Mouse (Mus musculus) ovary, postnatal 10 days (tissue): ENCODE data around the gene Fkbp4.

ENCODE experiments used
- DNase-seq: peaks from one replicate; pipeline ENCODE4 v3.0.0; 2022; ENCODE audit warnings: low spot score

Gene Fkbp4

DNA sequence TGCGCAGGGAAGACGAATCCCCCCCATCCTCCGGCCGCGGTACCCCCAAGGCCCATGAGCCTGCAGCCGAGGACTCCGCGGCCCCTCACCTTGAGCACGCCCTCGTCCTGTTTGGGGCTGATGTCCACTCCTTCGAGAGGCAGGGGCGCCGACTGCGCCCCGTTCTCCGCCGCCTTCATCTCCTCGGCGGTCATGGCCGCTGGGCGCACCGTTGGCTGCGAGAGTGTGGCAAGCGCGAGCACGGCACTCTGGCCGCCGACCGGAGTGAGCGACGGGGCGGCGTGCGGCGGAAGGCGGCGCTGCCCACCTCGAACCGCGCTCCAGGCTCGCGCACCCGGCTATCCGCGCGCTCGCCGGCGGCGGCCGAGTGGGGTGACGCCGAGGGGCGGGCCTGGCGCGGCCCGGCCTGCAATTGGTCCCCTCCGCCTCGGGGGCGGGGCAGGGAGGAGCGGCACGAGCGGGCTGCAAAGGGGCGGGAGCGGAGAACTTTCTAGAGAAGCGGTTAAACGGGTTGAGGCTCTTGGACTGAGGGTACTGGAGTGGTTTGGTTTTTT is at the start of gene Fkbp4:
Fkbp4 (minus strand) TSS at position 361 of the 554 bp plus-strand sequence.
- peak; percentile 78 for DNase-seq

DNA sequence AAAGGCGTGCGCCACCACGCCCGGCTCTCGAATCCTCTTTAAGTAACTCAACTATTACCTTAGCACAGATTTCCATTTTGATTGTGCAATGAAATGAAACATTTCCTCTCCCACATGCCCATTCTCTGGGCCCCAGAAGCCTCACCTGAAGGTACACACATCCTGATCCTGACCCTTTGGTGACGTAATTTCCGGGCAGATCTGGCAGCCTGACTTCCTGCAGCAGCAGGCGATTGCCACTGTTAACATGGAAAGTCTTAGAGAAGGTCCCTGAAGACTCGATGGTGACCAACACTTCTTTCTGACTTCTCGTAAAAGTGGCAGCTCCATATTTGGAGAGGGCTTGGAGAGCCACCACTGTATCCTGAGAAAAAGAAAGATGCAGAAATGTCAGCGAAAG is 49.3 kb upstream of the Fkbp4 start:
- no peak for DNase-seq

DNA sequence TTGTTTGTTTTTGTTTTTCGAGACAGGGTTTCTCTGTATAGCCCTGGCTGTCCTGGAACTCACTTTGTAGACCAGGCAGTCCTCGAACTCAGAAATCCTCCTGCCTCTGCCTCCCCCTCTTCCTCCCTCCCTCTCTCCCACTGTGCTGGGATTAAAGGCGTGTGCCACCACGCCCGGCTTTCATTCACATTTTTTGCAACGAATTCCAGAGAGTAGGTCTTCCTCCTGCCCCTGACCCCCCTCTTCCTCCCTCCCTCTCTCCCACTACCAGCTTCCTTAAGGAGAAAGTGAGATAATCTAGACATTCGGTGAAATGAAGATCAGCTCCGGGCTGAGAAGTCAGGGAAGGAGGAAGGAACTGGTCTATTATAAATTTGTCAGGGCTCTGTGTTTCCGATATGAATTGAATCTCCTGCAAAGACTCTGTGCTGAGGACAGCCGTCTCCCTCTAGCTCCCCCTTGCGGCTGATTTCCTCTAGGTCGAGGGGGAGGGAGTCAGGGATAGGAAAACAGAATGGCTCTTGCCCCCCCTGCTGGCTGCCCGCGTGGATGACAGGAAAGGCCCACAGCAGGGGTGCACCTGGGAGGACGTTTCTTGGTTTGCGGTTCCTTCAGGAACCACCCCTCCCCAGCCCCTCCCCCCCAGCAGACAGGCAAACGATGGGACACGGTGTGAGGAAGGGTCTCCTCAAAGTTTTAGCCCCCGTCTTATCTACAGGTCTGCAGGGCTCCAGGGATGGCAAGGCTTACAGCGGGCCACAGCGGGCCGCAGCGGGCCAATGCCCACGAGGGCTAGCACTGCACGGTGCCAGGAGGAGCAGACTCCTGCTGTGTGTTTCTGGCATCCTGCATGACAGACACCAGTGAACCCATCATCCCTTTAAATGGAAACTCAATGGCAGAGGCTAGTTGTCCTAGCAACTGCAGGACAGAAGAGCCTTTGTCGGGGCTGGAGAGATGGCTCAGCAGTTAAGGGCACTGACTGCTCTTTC is 41.3 kb upstream of the Fkbp4 start:
- peak; percentile 97 for DNase-seq

DNA sequence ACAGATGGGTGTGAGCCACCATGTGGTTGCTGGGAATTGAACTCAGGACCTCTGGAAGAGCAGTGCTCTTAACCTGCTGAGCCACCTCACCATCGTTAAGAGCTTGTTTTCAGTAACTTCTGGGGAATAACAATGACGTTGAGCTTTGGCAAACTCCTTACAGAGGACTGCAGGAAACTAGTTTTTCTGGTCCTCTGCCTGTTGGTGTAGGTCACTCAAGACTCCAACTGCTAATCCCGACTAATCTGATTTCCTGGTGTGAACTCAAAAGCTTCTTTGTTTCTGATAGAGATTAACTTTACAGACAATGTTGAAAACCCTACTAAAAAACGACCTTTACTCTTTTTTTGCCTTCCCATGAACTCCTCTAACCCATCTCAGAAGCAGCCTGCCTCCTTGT is 39.0 kb upstream of the Fkbp4 start:
- no peak for DNase-seq

GRCm38 (mm10) chr6:128474112-128474511 is 35.6 kb upstream of the Fkbp4 start:
- DNase-seq: no peak

DNA sequence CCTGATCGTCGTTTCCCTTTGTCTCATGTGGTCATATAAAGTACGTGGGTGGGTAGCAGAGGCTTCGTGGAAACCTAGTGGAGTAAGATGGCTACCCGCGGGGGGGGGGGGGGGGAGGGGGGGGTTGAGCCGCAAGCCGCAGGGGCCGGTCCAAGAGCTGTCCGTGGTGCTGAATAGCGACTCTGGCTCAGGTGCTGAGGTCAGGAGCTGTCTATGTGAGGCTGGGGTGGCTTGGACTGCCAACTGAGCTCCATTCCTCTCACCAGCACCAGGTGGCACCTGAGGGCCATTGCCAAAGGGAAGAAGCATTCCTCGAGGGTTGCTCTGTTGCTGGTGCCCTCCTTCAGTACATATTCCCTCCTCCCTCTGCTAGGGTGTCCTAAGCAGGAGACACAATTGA is 31.0 kb upstream of the Fkbp4 start:
- no peak for DNase-seq

DNA sequence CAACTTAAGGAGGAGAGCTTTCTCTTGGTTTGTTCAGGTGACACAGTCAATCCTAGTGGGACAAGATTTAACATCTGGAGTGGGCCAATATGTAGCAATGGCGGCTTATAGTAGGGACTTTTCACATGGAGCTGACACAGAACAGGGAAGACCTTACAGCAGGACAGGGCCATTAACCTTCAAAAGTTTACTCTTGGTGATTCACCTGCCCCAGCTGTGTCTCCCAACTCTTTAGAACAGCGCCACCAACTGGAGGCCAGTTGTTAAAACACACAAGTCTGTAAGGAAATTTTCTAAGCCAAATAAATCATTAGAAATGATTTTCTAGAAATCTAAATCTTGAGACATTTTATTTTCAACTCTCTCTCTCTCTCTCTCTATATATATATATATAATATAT is 28.8 kb upstream of the Fkbp4 start:
- no peak for DNase-seq

- no peak for DNase-seq
These were observed 28.1 kb upstream of the Fkbp4 start for GRCm38 (mm10) chr6:128466563-128466962.

GRCm38 (mm10) chr6:128466043-128466442 is 27.6 kb upstream of the Fkbp4 start:
- no peak for DNase-seq

DNA sequence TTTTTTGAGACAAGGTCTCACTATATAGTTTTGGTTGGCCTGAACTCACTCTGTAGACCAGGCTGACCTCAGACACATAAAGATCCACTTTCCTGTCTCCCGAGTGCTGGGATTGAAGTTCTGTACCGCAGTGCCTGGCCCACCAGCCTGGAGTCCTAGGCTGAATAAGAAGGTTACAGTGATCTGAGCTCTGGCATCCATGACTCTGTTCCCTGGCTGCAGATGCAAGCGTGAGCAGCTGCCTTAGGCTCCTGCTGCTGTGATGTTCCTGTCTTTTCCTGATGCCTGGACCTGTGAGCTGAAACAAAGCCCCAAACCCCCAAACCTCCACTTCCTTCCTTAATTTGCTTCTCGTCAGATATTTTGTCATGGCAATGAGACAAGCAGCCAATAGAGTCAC is 26.5 kb upstream of the Fkbp4 start:
- DNase-seq: no peak

GRCm38 (mm10) chr6:128461606-128462005 is 23.1 kb upstream of the Fkbp4 start:
- no peak for DNase-seq

GRCm38 (mm10) chr6:128460729-128461503 is 22.4 kb upstream of the Fkbp4 start:
- DNase-seq: no peak

DNA sequence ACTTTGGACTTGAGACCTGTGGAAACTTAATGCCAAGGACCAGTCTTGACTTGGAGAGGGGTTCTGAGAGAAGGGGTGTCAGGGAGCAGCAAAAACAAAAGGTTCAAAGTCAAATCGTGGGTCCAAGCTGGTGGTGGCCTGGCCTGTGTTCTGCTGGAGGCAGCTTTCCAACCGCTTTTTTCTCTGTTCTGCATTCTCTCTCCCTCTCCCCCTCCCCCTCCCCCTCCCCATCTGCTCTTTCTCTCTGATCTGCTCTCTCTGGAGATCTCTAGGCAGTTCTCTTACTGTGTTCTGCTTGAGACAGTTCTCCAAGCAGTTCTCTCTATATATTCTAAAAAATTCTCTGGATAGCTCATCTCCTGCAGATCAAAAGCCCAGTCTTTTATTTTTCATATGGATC is 21.8 kb upstream of the Fkbp4 start:
- DNase-seq: no peak

GRCm38 (mm10) chr6:128457186-128457585 is 18.7 kb upstream of the Fkbp4 start:
- DNase-seq: no peak

- DNase-seq: no peak
These were observed 17.5 kb upstream of the Fkbp4 start for GRCm38 (mm10) chr6:128455835-128456605.

- DNase-seq: no peak
These were observed 8.6 kb upstream of the Fkbp4 start for GRCm38 (mm10) chr6:128447063-128447462.

DNA sequence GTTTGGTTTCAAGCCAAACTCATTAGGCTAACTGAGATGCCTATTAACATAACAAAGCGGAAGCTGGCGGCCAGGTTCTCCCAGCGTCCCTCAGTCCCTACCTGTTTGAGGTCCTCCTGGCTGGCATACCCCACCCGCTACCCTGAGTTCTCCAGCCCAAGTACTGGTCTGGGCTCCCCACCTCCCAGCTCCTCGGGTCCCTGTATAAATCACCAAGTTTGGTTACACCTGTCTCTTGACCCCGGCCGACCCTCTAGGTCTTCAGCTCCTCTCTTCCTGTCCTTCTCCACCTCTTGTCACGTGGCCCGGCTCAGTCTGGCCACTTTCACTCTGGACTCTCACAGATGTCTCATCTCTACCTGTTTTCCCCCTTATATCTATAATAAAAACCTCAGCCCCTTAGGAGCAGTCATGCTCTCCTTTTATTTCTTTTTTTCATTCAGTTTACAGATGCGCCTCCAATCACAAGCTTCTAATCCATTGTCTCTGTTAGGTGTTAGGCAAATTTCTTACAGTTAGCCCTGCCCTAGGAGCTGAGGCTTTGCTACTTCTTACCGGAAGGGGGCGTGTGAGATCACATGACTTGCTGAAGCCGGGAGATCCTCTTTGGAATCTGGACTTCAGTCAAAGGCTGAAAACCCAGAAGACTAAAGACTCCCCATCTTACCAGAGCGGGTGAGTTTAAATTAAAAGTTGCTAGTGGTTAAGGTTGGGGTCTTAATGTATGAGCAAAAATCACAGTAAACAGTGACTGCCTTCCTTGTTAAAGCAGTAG is 7.5 kb upstream of the Fkbp4 start:
- DNase-seq: no peak

GRCm38 (mm10) chr6:128440238-128440637 is 1.8 kb upstream of the Fkbp4 start:
- no peak for DNase-seq

- DNase-seq: no peak
These were observed 429 bp upstream of the Fkbp4 start for GRCm38 (mm10) chr6:128438871-128439341.

- DNase-seq: peak; percentile 50
These were observed 653 bp downstream of the Fkbp4 start for GRCm38 (mm10) chr6:128437731-128438316.

GRCm38 (mm10) chr6:128437288-128437687 is 1.2 kb downstream of the Fkbp4 start:
- DNase-seq: no peak
